Mouse (Mus musculus): ENCODE data around the gene Tars2.
"Not testable (repeated sequence)": the region's sequence is repeated elsewhere in the genome, so short reads cannot be mapped to it uniquely, and the experiment has no call there.

The Tars2 gene

GRCm38 (mm10) chr3:95694808-95695703 is 65.0 kb downstream of the Tars2 start:
- DNase-seq: no peak

DNA sequence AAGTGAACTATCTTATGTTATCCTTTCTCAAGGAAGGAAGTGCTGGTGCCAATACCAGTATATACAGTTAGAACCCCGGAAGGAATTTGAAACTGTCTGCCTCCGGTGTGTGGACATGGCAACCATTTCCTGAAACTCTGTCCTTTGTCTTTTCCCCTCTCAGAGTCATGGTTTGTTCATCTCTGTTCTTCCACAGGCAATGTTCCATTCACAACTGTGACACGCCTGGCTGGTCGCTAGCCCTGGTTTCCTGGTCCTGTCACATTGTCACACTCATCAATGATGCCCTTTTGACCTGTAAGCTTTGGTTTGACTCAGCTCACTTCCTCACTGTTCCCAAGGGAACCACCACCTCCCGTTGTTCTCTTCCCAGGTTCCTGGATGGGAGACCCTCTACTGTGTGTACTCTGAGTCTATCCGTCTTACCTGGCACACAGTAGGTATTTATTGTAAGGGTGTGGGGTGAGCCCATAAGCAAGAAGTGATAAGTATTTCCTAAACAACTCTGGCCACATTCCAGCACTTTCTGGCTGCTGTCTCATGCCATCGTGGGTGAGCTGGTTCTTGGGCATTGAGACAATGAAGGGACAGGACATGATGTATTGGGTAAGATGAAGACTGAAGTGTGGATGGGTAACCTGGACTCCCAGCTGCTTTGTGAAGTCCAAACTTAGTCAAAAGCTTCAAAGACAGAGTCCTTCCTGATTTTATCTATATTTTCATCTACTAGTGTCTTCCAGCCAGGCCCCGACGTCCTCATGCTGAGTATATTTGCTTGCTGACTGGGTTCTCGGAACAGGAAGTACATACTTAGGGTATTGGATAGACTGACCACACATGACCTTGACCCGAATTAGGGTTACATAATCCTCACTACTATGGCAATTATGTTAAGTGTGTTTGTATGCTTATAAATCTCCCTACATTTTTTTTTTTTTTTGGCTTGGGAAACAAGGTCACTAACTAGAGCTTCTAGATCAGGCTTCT is 65.9 kb downstream of the Tars2 start:
- no peak for DNase-seq

GRCm38 (mm10) chr3:95692677-95693076 is 67.3 kb downstream of the Tars2 start:
- DNase-seq: no peak

DNA sequence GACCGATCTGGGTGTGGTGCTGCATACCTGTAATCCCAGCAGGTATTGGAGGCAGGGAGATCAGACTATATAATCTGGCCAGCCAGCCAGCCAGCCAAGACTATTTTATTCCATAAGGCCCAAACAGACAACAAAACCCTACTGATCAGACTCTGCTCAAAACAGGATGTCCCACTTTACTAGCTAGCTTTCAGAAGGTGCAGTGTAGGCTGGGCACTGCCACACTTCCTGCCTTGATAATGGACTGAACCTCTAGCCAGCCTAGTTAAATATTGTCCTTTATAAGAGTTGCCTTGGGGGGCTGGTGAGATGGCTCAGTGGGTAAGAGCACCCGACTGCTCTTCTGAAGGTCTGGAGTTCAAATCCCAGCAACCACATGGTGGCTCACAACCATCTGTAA is 69.5 kb downstream of the Tars2 start:
- not testable (repeated sequence) for DNase-seq
